Mouse (Mus musculus) activated CD4-positive, CD25-positive, alpha-beta regulatory T cell, adult 4 months (primary cell): ENCODE results near the gene Spint3. TPM values are rescaled to one million over a fixed set of nuclear protein-coding genes. Genes with fewer than 3 reads are reported as not detected.

ENCODE experiments used
- ATAC-seq: one replicate; pipeline ENCODE4 v1.8.0; 2017
- polyA plus RNA-seq, 2 experiments: library from polyadenylated mRNA; unstranded; fragments of 100-300 nt; shearing (Covaris generic); gene quantifications; one replicate each; pipeline ENCODE4 v1.2.1; 2017

Spint3 gene
- polyA plus RNA-seq, 2 experiments from 2014 or later = not detected

DNA sequence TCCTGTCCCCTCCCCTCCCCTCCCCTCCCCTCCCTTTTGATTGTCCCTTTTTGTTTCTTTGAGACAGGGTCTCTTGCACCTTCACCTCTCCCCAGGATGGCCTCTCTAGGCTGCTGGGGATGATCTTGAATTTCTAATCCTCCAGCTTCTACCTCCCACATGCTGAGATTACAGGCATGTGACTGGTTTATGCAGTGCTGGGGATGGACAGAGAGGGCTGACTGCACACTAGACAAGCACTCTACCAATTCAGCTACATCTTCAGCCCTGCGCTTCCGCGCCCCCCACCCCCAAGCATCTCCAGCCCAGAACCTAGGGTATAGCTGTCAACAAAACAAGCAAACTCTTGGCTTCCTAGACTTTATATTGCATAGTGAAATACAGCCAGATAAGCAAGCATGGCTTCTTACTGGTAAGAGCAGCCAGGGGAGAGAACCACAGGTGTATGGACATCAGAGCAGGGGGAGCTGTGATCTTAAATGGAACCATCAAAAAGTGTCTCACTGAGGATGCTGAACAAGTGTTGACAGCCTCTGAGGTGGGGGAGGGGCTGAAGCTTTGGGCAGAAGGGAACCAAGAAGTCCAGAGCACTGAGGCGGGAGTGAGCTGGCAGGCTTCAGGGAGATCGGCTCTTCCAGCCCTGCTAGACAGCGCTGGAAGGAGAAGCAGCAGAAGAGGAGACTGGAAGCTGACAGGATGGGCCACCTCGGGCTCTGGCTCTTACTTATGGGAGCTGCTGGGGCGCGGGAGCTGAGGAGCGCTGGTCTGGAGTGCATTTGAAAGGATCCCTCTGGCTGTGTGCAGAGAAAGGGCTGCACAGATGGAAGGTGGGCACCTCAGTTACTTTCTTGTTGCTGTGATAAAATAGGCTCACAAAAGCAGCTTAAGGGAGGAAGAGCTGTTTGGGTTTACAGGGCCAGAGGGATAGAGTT lies 23.0 kb downstream of the Spint3 start:
- ATAC-seq = no peak

DNA sequence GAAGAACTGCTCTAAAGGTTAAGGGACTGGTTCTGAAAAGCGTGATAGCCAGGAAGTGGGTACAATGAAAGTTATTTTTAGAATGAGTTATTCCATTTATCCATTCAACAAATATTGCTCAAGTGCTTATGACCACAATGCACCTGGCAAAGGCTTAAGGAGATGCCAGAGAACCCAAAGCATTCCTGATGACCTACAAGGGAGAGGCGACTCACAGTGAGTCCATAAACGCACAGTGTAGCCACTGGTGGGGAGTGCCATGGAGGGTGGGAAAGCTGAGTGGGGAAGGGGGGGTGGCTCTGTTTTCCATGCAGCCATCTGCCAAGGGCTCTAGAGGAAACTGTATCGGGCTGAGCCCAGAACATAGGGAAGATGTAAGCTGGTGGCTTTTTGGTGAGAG lies 23.9 kb downstream of the Spint3 start:
- no peak for ATAC-seq

DNA sequence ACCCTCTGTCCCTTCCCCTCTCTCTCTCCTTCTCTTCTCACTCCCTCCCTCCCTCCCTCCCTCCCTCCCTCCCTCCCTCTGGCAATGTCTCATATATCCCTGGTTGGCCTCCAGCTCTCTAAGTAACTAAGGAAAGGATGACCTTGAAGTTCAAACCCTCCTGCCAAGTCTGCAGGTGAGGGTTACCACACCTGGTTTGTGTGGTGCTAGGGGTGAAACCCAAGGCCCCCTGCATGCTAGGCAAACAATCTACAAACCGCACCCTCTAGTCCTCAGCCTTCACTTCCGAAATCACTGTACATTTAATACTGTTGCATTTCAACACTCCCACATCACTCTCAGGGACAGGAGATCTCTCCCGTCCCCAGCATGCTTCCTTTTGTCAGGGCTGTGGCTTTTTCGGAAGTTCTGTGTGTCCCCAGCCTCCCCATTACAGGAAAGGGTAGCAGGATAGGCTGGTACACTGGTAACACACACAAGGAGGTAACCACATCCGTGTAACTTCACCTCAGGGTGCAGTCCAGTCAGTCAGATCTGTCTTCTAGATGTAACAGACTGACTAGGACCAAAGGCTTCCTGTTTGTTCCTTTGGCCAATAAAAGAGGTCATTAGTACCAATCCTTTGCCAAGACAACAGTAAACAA lies 28.7 kb downstream of the Spint3 start:
- ATAC-seq = peak; percentile 93

DNA sequence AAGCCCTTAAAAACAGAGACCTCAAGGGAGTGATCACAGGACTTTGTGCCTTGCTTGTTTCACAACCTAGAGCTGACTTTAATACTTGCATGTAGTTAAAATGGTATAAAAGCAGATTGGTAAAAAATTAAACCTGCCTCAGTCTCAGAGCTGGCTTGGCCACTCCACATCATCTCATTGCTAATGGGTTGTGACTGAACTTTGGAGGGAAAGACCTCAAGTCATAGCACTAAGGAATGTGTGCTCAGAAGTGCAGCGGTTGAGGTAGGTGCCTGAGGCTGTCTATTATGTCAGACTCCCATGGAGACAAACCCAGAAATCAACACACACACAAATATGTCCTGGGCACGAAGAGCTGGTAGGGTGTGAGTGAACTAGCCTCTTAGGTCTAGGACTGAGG lies 29.5 kb downstream of the Spint3 start:
- ATAC-seq = no peak

DNA sequence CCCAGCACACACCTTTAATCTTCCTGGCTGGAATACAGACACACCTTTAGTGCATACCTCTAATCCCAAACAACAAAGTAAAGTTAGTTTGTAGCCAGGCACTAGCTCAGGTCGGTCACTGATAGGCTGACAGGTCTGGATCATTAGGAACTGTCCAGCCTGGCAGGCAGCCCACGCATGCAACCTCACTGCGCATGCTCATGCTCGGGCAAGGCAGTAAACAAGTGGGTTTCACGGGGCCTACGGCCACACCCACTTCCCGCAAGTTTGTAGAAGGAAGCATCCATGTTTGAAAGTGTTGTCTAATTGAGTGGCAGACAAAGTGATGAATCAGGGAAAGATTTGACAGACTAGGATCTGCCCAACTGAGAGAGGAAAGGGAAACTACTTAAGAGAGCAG lies 30.7 kb downstream of the Spint3 start:
- ATAC-seq = no peak

DNA sequence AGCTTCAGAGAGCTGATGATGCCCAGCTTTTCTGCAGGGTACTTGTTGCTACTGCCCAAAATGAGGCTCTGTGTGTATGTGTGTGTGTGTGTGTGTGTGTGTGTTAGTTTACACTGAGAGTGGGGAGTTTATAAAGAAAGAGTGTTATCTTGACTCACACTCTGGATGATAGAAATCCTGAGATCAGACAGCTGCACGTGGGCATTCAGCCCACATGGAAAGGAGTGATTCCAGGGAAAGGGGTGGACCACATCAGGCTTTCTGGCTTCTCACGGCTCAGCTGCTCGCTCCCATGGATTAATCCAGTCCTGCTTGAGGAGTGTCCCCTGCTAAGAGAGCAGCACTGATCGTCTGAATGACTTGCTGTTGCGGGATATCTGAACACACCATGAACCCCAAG lies 31.1 kb downstream of the Spint3 start:
- ATAC-seq = no peak

DNA sequence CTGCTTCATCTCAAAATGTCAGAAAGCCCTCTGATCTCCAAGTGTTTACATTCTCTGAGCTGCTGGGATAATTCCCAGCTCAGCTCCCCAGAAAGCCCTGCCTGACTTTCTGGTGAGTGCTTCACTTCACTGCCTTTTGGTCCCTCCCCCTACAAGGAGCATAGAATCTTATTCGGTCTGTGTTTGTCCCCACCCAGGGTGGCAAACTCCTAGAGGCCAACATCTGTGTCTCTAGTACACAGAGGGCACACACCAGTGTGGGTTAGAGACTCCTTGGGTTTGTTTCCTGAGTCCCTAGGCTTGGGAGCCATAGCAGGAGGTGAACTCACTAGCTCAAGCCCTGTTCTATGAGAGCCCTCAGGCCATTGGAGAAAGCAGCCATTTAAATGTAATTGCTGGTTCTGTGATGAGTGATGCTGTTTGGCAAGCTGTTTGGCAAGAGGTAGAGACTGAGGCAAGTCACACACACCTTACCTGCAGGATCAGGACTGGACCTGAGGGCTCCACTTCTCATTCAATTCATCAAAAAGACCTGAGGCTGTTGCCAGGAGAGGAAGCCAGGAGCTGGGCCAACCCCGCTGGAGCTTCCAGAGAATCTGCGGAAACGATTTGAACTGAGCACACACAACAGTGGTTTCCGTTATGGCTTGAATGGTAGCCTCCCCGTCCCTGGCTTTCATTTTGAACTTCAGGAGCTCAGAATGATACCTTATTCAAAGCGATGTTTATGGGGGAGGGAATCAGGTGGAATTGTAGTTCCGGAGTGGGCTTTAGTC lies 32.4 kb downstream of the Spint3 start:
- ATAC-seq = peak; percentile 30

DNA sequence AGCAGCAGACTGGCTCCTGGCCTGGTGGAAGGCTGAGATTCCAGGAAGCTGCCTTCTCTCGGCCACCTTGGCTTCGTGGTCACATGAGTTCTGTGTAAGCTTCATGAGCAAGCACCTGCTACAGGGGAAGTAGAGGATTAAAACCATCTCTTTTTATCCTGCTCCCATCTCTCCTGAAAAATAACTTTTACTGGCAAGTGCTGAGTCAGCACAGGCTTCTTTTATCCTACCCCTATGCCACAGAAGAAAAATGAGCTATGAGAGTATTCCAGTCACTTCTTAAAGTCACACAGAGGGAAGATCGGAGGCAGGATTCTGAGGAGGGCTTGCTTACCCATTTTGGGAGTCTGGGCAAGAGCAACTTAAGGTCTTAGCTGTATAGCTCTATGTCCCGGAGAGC lies 36.3 kb downstream of the Spint3 start:
- ATAC-seq = no peak

DNA sequence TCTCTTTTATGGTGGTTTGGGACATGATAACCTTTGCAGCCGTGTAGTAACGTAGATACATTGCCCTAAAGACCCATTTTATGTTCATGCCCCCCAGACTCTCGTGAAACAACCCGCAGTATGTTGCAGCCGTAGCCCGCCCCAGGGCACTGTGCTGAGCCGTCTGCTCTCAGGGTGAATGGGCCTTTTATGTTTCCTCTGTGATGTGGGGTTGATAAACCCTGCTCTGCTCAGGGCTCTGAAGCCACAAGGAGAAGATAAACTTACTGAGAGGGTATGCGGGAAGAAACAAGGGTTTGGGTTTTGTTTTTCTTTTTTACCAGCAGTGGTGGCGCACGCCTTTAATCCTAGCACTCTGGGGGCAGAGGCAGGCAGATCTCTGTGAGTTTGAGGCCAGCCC lies 38.9 kb downstream of the Spint3 start:
- ATAC-seq = peak; percentile 57

DNA sequence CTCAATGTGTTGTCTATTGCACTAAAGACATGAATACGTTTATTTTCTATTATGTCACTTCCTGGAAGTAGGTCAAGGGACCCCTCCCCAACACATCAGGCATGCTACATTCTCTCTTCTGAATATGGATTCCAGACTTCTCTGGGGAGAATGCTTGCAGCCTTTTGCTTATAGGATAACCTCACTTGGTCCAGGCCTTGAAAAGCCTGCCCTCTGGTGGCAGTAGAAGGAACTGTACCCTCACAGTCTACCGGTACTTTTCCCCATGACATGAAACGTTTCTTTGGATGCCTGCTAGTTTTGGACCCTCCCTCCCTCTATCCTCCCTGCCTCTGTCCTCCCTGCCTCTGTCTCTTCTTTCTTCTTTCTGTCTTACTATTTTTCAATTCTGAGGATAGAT lies 42.1 kb downstream of the Spint3 start:
- peak; percentile 74 for ATAC-seq

DNA sequence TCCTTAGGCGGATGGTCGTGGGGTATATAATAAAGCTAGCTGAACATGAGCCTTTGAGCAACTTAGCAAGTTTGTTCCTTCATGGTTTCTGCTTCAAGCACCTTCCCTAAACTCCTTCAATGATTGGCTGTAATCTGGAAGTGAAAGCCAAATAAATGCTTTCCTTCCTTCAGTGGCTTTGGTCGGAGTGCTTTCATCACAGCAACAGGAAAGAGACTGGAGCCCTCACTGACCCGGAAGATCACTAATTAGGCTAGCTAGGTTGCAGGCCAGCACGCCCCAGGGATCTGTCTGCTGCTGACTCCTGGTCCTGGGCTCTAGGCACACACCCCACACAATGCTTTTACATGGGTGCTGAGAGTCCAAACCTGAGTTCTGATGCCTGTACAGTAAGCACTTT lies 44.7 kb downstream of the Spint3 start:
- ATAC-seq = no peak

DNA sequence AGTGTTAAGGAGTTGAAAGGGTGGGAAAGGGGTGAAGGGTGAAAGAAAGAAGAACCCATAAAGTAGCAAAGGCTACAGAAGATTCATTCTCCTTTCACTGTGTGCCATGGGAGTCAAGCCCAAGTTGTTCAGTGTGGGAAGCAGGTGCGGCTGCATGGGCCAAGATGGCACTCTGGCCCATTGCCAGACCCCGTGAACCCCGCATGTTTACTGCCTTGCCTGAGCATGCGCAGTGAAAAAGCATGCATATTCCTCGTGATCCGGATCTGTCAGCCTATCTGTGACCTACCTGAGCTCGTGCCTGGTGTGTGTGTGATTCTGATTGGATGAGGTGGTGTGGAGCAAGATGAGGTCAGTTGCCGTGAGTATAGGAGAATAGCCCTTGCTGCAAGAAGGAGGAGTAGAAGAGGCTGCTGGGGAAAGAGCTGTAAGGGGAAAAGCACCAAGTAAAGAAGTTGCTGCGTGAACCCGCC lies 49.9 kb downstream of the Spint3 start:
- ATAC-seq = no peak

DNA sequence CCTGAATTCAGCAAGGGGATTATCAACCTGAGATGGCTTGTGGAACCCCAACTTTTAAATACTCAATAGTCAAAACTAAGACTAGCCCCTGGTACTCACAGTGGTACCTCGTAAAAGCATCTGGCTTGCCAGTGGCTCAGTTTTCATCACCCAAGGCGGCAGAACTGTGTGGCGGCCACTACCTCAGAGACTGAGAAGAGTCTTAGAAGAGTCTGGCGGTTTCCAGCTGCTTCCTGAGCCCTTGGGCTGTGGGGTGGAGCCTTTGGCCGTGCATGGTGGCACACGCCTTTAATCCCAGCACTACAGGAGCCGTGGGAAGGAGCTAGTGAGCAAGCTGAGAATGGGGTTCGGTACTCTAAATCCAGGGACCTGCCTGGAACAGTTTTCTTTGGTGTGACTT lies 51.0 kb downstream of the Spint3 start:
- ATAC-seq = peak; percentile 30

DNA sequence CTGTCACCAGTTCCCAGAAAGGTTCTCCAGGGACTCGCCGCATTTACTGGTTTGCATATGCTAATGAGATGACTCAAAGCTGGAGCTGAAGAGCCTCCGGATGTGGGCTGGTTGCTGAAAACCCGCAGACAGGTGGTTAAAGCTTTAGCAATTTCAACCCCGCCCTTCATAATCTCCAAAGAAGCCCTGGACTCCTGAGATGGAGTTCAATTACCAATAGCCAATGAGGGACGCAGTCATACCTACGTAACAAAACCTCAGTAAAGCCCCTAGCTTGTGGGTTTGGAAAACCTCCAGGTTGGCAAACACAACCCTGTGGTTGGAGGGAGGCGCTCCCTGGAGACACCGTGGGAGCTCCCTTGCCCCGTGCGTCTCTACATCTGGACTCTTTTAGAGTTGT lies 51.4 kb downstream of the Spint3 start:
- peak; percentile 89 for ATAC-seq

DNA sequence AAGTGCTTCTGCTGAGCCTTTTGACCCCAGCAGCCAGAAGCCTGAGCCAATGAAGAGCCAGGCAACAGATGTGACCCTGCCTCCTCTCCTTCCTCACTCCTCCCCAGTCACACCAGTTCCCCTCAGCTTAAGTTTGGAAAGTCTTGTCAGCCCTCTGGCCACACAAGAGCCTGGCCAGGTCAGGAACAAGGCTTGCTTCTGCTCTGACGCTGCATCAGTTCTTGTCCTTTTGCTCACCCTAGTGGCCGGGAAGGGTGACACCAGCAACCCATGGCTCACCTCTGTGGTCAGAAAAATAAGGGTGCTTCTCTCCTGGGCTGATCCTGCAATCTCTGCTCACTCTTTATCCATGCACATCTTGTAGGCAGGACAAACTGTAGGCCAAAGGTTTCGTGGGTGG lies 52.5 kb downstream of the Spint3 start:
- ATAC-seq = no peak

Other genes with a start within 250 kb of the Spint3 start
- gene Svs5, start 240.7 kb downstream of the Spint3 start, polyA plus RNA-seq = not detected
- 1 to 10 TPM; 3.4 to 4.2 TPM for gene Slpi, start 184.4 kb downstream of the Spint3 start, polyA plus RNA-seq
- gene Rbpjl, start 170.3 kb downstream of the Spint3 start, polyA plus RNA-seq = not detected
- gene Matn4, start 168.3 kb downstream of the Spint3 start, polyA plus RNA-seq = under 1 TPM in 1 of 2 experiments, not detected in 1; 0.32 TPM
- 10 to 100 TPM; 13.8 to 23.7 TPM for gene Sdc4, start 129.6 kb downstream of the Spint3 start, polyA plus RNA-seq
- gene Sys1, start 116.5 kb downstream of the Spint3 start, polyA plus RNA-seq = 10 to 100 TPM; 29.7 to 33.4 TPM
- 1 to 10 TPM in 1 of 2 experiments, not detected in 1; 3.7 TPM for gene Gm20458, start 112.5 kb downstream of the Spint3 start, polyA plus RNA-seq
- under 1 TPM in 1 of 2 experiments, not detected in 1; 0.37 TPM for gene Trp53tg5, start 99.7 kb downstream of the Spint3 start, polyA plus RNA-seq
- 1 to 10 TPM; 2.1 to 6.8 TPM for gene Dbndd2, start 87.4 kb downstream of the Spint3 start, polyA plus RNA-seq
- 10 to 100 TPM; 19.6 to 47.7 TPM for gene Pigt, start 75.9 kb downstream of the Spint3 start, polyA plus RNA-seq
- not detected for gene Wfdc2, start 11.0 kb downstream of the Spint3 start, polyA plus RNA-seq
- gene Wfdc6a, start 12.0 kb upstream of the Spint3 start, polyA plus RNA-seq = not detected
- gene Eppin, start 20.1 kb upstream of the Spint3 start, polyA plus RNA-seq = not detected
- not detected for gene Wfdc6b, start 40.1 kb upstream of the Spint3 start, polyA plus RNA-seq
- not detected for gene Wfdc8, start 40.2 kb upstream of the Spint3 start, polyA plus RNA-seq
- gene Wfdc16, start 65.3 kb upstream of the Spint3 start, polyA plus RNA-seq = not detected
- gene Wfdc10, start 82.6 kb upstream of the Spint3 start, polyA plus RNA-seq = not detected
- not detected for gene Wfdc9, start 83.1 kb upstream of the Spint3 start, polyA plus RNA-seq
- not detected for gene Wfdc11, start 100.6 kb upstream of the Spint3 start, polyA plus RNA-seq
- not detected for gene Wfdc13, start 111.6 kb upstream of the Spint3 start, polyA plus RNA-seq
- gene Spint4, start 125.0 kb upstream of the Spint3 start, polyA plus RNA-seq = not detected
- gene Spint5, start 141.8 kb upstream of the Spint3 start, polyA plus RNA-seq = not detected
- not detected for gene Wfdc3, start 172.5 kb upstream of the Spint3 start, polyA plus RNA-seq
- 1 to 10 TPM; 6.0 to 6.5 TPM for gene Dnttip1, start 172.5 kb upstream of the Spint3 start, polyA plus RNA-seq
- 10 to 100 TPM; 46.3 to 68.1 TPM for gene Ube2c, start 196.4 kb upstream of the Spint3 start, polyA plus RNA-seq
- gene Tnnc2, start 206.5 kb upstream of the Spint3 start, polyA plus RNA-seq = not detected
- gene Snx21, start 212.4 kb upstream of the Spint3 start, polyA plus RNA-seq = 1 to 10 TPM; 5.0 to 5.1 TPM
- 10 to 100 TPM; 35.1 to 49.1 TPM for gene Acot8, start 231.4 kb upstream of the Spint3 start, polyA plus RNA-seq
- 1 to 10 TPM; 3.8 to 5.4 TPM for gene Zswim3, start 231.6 kb upstream of the Spint3 start, polyA plus RNA-seq
- 10 to 100 TPM; 18.0 to 19.4 TPM for gene Zswim1, start 249.2 kb upstream of the Spint3 start, polyA plus RNA-seq